Mouse (Mus musculus): ENCODE measurements around the gene Tspear.

Tspear gene

GRCm38 (mm10) chr10:77882553-77882952 is 196.2 kb downstream of the Tspear start:
- peak in 1 of 2 experiments; percentile 13 for DNase-seq

GRCm38 (mm10) chr10:77886007-77886747 is 199.8 kb downstream of the Tspear start:
- DNase-seq, result peak; percentile 67 to 68

- no peak for DNase-seq
These were observed 204.7 kb downstream of the Tspear start for GRCm38 (mm10) chr10:77890987-77891565.

GRCm38 (mm10) chr10:77895562-77895961 is 209.2 kb downstream of the Tspear start:
- DNase-seq, result peak in 1 of 2 experiments; percentile 5

- no peak for DNase-seq
These were observed 213.8 kb downstream of the Tspear start for GRCm38 (mm10) chr10:77900126-77900525.

- DNase-seq, result no peak
These were observed 214.8 kb downstream of the Tspear start for GRCm38 (mm10) chr10:77900903-77901818.

- DNase-seq, result no peak
These were observed 215.5 kb downstream of the Tspear start for GRCm38 (mm10) chr10:77901871-77902210.

- peak; percentile 81 to 86 for DNase-seq
These were observed 216.0 kb downstream of the Tspear start, which contains the start of gene Lrrc3 for GRCm38 (mm10) chr10:77902211-77902893. Lrrc3 (minus strand) TSS chr10:77902536.

- peak; percentile 77 to 85 for DNase-seq
These were observed 216.7 kb downstream of the Tspear start for GRCm38 (mm10) chr10:77902894-77903715.

- no peak for DNase-seq
These were observed 226.2 kb downstream of the Tspear start for GRCm38 (mm10) chr10:77912605-77913004.

- no peak for DNase-seq
These were observed 226.9 kb downstream of the Tspear start for GRCm38 (mm10) chr10:77913292-77913691.

GRCm38 (mm10) chr10:77916636-77917335 is 230.4 kb downstream of the Tspear start:
- DNase-seq, result peak; percentile 79 to 81

- DNase-seq, result no peak
These were observed 234.6 kb downstream of the Tspear start for GRCm38 (mm10) chr10:77921009-77921408.

- DNase-seq, result no peak
These were observed 236.3 kb downstream of the Tspear start for GRCm38 (mm10) chr10:77922681-77923080.

- DNase-seq, result peak; percentile 64 to 66
These were observed 239.8 kb downstream of the Tspear start for GRCm38 (mm10) chr10:77926140-77926539.

- no peak for DNase-seq
These were observed 241.0 kb downstream of the Tspear start for GRCm38 (mm10) chr10:77927375-77927774.

Measured in kidney, postnatal 4 days (tissue).